Mouse (Mus musculus) large intestine, adult 2 months (tissue): ENCODE data around the gene Sntg2. TPM values are rescaled to one million over a fixed set of nuclear protein-coding genes. Genes with fewer than 3 reads are reported as not detected.
A peak's percentile ranks its signal among the peaks of the same experiment; 100 is the strongest.

Experiments
- DNase-seq: peaks from one replicate; pipeline ENCODE4 v3.0.0-alpha.2; 2012; ENCODE audit warnings: low read depth, low spot score
- WGBS: fragments of 180-500 bp; shearing (Covaris S2); methylation state at CpG from one replicate; pipeline ENCODE4 v1.1.7; 2018; 5-methylcytosine and 5-hydroxymethylcytosine counted together
- polyA plus RNA-seq: library from polyadenylated mRNA; depleted of rRNA; stranded (reverse); fragments of >200 nt; gene quantifications from 2 replicates; pipeline ENCODE4 v1.2.3, GENCODE M21; 2012; rRNA removed

Gene Sntg2
- polyA plus RNA-seq = 10.2 and 14.7 TPM in 2 replicates

DNA sequence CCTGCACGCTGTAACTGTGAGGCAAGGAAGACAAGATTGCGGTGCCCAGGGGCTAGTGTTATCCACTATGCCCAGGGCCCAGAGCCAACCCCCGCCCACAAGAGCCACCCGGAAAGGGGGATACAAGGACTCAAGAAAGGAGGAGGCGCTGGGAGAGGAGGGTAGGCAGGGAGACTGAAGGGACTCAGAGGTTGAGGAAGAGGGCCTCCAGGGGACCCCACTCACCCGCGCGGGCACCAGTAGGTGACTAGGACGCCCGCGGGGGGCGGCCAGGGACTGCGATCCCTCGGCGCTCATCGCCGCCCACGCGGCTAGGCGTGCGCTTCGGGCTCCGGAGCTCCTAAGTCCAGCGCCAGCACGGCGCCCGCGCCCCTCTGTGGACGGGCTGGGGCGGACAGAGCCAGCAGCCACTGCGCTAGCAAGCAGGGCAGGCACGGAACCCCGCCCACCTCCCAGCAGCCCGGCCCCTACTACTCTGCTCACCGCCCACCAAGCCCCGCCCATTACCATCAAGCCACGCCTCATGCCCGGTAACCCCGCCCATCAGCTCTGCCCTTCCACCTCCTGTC is at the start of gene Sntg2:
Gene Sntg2 (minus strand): TSS at position 443 of the 569 bp plus-strand sequence.
- peak; percentile 18 for DNase-seq
- WGBS = under 1% methylated on average over 39 of the region's 39 CpGs

DNA sequence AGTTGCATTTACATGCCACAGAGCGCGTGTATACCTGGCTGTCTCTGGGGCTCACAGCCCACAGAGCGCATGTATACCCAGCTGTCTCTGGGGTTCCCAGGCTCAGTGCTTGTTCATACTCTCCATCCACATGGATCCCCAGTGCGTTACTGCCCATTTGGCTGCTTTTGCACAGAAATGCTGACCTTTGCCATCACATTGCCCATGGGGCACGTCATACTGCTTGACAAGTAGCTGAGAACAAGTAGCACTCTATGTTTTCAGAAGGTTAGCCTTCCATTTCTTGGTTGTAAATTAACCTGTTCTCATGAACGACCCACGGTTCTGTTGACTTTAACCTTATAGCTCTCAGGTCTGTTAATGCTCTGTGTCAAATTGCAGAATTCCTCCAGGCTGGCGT is 43.4 kb upstream of the Sntg2 start:
- no peak for DNase-seq
- 33% methylated on average over 8 of the region's 8 CpGs for WGBS

DNA sequence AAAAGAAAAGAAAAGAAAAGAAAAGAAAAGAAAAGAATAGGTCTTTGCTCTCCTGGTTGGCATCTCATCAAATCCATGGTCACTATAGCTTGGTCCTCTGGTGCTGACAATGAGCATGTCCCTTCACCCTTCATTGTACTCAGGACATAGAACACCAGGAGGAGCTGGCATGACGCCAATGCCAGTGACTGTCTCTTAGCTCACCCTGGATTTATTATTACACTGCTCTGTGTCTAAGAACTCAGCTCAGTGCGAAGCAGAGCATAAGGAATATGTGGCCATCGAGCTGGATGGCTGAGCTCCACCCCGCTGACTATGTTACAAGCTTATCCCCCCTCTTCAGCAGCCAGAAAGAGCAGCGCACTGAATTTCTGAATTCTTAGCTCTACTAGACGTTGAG is 42.8 kb upstream of the Sntg2 start:
- WGBS = 32% methylated on average over 6 of the region's 6 CpGs
- DNase-seq = no peak

DNA sequence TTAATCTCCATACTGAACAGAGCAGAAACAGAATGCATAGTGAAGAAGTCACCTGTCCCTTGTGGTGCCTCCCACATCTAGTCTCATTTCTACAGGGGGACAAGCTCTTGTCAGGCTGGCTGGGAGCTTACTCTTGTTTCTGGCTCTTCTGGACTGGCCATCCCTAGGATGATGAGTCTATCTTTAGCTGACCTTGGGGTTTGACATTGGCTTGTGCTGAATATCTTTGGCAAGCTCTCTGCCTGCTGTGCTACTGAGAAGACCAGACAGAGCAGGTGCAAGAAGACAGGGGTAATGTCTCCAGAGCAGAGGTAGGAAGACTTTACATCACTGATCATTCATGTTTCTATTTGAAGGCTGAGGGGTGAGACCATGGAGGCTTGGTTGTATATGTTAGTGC is 29.5 kb upstream of the Sntg2 start:
- DNase-seq = no peak

DNA sequence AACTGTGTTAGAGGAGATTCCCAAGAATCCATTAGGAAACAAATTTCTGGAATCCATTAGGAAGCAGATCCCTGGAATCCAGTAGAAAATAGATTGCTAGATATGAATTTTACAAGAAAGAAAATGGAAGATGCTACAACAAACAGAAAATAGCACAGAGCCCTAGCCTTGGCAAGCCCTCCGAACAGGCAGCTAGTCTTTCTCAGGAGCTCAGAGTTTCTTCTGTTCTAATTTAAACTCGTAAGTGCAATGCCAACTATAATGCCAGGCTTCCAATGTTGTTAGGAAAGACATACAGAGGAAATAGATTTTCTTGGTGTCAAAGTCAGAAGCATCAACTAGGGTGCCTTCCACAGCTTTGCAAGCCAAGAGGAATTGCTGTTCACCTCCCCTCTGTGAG is 27.4 kb upstream of the Sntg2 start:
- no peak for DNase-seq
- WGBS = 91% methylated on average over 2 of the region's 2 CpGs

DNA sequence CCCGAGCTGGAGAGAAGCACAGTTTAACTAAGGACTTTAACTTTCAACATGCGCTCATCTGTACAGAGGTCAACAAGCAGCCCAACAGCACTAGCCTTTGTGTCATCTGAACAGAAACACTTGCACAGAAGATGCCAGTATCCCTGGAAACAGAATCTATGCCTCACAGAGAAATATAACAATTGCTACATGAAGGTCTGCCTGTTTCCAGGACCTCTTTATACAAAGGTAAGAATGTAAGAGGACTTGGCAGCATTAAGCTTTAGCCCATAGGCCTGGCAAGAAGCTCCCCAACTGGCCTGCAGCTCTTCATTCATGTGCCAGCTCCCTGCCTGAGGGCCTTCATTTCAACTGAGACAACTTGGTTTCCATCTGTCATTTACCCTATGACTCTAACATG is 26.9 kb upstream of the Sntg2 start:
- 80% methylated on average over 2 of the region's 2 CpGs for WGBS
- no peak for DNase-seq

DNA sequence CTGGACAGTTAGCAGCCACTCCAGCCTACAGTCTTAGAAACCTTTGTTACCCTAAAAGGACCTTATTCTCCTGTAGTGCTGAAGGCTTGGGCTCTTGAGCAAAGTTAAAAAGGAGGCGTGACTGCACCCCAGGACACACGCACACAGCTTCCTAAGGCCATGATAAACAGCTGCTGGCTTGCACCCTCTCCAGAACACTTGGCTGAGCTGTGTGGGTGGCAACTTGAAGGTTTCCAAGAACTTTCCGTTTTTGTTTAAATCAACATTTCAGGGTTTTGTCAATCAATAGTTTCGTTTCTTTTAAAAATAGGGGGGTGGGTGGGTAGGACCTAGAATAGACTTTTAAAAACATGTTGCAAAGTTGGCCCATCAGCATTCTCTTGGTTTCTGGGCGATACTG is 882 bp downstream of the Sntg2 start:
- no peak for DNase-seq
- 29% methylated on average over 5 of the region's 5 CpGs for WGBS

DNA sequence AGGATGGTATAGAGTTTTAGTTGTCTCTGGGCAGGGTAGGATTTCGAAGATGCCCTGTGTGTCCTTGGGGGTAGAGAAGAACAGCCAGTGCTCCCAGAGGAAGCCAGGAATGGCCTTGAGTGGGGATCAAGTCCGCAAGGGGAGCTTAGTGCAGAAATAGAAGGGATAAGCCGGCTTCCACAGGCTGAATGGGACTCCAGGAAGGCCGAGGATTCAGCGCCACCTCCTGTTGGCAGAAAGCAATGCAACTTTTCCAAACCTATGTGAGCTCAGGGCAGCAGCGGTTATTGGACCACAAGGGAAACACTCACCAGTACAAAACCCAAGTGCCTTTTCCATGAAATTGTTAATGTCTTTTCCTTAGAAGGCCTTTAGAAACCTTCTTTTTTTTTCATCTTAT is 3.4 kb downstream of the Sntg2 start:
- DNase-seq = peak; percentile 21
- WGBS = 8% methylated on average over 6 of the region's 6 CpGs

DNA sequence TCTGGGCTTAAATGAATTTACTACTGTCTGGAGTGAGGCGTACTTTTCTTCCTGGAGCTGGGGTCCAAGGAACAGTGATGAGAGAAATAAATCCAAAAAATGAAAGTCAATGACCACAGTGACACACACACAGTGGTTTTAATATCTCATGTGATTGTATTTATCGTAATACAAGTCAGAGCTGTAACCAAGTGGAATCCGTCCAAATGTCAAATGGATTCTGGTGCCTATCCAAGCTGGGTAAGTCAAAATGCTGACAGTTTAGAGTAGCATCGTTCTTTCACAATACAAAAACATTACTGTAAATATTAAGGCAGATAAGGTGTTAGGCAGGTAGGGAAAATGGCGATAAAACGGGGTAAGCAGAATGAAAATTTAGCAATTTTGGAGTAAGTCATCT is 4.0 kb downstream of the Sntg2 start:
- DNase-seq = no peak
- WGBS = 68% methylated on average over 6 of the region's 6 CpGs

DNA sequence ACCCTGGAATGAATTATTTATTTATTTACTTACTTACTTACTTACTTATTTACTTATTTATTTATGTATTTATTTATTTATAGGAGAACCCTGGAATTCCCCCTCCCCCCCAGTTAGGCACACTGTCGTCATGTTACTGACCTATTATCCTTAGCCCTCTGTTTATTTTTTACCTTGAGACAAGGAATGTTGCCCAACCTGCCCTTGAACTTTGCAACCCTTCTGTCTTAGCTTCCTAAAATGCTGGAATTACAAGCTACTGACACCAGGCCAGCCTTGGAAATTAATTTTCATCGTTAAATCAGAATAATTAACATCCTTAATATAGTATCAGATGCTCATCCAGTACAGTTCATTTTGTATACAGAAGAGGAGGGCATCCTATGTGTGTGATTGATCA is 10.9 kb downstream of the Sntg2 start:
- no peak for DNase-seq
- WGBS = 59% methylated on average over 2 of the region's 2 CpGs

DNA sequence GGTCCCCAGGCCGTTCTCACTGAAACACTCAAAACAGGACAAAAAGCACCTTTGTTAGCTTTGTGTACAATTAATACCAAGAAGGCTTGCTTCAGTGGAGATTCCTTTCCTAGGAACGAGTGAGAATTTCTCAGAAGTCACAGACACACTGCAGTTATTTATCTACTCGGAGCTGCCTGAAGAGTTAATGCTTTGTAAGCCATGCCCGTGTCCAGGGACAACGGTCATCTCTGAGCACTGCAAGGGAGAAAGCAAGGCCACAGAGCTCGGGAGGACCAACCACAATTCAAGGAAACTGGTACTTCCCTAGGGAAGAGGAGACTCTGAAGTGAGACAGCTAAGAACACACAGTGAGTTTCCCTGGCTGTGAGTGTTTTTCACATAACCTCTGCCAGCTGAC is 15.5 kb downstream of the Sntg2 start:
- WGBS = 37% methylated on average over 6 of the region's 6 CpGs
- no peak for DNase-seq

DNA sequence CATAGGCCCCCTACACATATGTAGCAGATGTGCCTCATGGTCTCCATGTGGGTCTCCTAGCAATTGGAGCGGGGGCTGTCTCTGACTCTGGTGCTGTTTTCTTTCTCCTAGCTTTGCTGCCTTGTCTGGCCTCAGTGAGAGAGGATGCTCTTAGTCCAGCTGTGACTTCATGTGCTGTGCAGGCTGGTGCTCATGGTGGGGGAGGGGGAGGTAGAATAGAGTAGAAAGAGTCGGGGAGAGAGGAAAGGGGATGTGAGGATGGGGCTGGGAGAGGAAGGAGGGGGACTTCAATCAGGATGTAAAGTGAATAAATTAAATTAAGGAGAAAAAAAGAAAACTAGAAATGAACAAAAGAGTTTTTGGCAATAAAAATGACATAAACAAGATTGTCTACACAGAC is 20.8 kb downstream of the Sntg2 start:
- DNase-seq = no peak
- 64% methylated on average over 2 of the region's 2 CpGs for WGBS

DNA sequence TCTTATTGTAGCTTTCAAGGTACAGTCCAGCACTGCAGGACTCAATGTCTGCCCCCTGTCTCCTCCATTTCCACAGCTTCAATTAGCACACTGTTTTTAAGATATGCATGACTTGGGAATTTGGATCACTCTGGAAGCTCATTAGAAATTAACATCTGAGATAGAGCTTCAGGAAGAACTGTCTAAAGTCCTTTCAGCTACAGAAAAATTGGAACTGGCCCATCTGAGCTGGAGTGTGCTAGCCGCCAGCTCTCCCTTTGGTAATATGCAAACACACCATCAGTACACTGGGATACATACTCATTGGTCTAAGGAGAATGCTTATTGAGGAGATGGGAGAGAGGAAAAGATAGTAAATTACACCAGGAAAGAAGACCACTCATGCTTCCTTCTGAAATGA is 25.1 kb downstream of the Sntg2 start:
- DNase-seq = no peak
- WGBS = 84% methylated on average over 1 of the region's 1 CpGs

DNA sequence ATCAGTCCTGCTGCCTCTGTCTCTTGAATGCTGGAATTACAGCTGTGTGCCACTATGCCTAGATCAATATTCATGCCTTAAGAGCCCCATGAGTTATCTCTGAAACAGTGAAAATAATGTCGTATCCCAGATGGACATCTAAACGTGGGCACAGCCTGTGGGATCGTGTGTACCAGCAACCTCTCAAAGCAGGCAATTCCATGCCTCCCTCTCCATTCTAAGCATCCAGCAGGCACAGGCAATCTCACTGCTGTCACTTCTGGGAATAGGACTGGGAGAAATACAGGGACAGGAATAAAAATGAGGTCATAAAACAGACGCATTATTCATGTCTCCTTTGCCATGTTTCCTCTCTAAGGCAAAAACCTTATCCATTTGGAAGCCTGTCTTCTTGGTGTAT is 25.9 kb downstream of the Sntg2 start:
- 66% methylated on average over 4 of the region's 4 CpGs for WGBS
- no peak for DNase-seq

DNA sequence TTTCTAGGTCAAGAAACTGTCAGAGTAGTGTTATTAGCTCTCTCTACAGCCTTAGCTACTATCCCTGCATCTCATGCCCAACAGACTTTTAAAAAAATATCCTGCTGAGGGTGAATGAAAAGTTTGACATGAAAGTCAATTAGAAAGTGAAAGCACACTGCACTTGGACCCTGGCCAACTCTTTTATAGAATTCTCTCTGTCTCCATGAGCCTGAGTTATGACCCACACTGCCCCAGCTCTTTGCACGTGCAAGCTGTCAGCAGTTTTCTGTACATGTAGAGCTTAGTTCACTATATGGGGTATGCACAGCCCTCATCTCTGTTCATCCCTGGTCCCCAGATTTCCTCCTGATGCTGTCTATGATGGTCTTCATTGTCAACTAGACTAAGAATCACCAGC is 28.4 kb downstream of the Sntg2 start:
- WGBS = 7% methylated on average over 1 of the region's 1 CpGs

DNA sequence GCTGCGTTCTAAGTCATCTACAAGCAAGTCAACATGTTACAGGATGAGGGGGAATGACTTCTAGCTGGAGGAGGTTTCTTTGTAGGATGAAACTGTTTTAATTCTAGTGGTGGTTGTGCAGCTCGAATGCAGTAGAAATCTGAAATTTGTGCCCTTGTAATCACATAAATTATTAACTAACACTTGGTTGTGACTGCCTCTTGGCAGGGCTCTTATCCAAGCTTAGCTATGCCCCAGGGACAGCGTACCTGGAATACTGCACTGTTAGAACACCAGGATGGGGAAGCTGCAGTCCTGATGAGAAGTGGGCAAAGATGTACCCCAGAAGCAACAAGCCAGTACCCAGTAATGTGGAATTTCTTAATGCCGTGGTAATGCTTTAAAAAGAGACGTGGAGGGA is 36.9 kb downstream of the Sntg2 start:
- WGBS = 74% methylated on average over 5 of the region's 5 CpGs
- no peak for DNase-seq

More for the DNA sequence above, 28.4 kb downstream of the Sntg2 start:
- DNase-seq = peak; percentile 16

DNA sequence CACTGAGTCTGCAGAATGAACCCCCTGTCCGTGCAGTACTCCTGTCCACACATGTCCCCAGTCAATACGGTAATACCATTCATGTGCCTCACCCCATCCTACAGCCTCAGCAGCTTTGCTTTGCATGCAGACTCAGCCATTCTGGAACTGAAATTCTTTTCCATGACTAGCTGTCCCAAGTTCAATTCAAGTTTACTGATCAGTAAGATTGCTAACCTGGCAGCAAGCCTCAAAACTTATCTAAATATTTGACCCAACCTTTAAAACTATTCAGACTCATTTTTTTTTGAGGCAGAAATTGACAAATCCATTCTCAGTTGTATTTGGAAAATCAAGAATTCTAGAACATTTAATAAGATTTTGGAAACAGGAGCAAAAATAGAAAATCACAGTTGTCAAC is 38.7 kb downstream of the Sntg2 start:
- WGBS = 93% methylated on average over 2 of the region's 2 CpGs
- no peak for DNase-seq

DNA sequence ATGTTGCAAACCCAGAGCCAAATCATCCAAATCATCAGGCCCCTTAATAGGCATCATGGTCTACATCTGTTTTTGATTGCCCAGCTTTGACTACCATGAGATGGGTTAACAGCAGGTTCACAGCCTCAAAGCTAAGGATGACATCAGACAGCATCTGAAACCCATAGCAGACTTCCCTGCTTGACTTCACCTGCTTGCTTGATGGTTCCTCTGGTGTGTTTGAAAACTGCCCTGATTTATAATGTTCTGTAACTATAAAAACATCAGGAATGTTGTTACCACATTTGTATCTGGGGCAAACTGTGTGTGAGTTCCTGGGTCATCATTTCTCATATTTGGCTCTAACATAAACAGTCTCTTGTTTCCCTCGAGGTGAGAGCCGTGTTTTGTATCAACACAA is 55.2 kb downstream of the Sntg2 start:
- 21% methylated on average over 2 of the region's 2 CpGs for WGBS
- DNase-seq = no peak

DNA sequence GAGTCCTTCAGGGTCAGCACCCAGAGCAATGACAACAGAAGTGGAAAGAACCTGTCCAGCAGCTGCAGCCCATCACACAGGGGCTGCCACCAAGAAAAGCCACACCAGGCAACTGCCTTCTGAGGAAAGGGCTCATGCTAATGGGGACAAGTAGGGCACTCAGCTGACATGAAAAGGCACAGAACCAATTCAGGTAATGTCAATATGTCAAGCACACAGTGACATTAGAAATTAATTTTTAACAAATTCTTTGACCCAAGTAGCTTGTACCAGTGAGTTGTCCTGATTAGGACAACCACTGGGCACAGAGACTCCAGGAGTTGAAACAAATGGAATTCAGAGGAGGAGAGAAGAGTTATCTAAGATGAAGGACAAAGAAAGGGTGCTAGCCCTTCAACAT is 60.2 kb downstream of the Sntg2 start:
- no peak for DNase-seq

DNA sequence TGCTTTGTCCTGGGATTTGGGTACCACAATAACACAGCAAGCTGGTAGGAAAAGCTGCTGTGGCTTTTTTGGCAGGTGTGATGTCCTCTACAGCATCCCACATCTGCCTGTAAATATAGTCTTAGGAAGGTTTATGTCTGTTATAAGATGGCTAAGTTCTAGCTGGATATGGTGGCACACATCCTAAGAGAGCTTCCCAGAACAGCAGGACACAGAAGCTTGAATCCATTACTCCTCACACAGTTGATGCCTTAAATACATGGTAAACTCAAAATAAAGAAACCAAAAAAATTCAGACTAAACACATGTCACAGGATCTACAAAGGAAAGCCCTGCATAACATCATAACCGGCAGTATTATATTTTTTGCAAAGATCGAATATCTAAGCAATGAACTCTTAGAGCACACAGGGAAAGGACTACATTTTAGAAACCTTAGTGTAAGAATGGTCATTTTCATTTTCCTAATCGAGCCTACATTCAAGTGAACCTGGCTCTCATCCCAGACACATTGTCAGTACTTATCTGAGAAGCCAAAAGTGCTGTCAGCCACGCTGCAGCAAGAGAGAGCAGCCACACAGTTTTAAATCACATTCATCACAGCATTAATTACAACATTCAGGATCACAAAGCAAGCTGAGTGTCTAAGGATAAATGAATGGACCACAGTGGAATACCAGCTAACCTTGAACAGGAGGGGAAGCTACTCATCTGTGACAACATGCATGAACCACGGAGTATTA is 64.8 kb downstream of the Sntg2 start:
- DNase-seq = no peak
- WGBS = 52% methylated on average over 5 of the region's 5 CpGs

DNA sequence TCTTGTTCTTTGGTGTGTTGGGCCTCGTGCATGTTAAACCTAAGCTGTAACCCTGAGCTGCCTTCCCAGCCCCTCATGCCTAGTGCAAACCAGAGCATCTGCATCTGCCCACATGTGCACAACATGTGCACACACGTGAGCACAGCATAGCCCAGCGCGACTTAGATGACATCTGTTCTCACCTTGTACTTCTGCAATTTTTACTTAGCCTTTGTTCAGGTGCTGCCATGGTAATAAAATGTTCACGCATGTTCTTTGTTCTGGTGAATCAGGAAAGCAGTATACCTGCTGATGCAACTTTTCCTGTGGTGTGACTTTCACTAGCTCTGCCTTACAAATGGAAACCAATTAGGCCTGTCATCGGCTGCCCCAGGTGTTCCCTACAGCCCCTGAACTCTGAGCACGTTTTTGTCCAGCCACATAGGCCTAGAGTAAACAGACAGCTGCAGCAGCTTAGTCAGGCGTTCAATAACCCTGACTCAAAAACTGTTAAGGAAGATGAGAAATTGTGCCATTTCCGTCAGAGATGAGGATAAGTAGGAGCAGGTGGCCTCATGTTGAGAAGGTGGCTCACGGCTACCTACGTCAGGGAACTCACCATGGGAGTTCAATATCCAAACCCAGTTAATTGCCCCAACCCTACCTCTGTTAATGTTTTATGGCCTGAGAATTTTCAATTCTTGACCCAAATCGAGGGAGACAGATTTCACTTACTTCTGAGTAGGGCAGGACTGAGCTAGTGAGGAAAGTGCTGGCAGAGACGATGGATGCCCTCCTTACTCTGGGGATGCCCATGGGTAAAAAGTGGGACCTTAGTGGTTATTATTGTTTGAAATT is 80.2 kb downstream of the Sntg2 start:
- 53% methylated on average over 13 of the region's 13 CpGs for WGBS
- DNase-seq = no peak
